Mouse (Mus musculus) spleen, postnatal 10 days (tissue): ENCODE results near the gene Cd200r3.

Experiments used
- DNase-seq, 2 experiments: peaks; one replicate each; pipeline ENCODE4 v3.0.0; 2021 to 2022; ENCODE audit warnings: low spot score in 2 of 2

The Cd200r3 gene

DNA sequence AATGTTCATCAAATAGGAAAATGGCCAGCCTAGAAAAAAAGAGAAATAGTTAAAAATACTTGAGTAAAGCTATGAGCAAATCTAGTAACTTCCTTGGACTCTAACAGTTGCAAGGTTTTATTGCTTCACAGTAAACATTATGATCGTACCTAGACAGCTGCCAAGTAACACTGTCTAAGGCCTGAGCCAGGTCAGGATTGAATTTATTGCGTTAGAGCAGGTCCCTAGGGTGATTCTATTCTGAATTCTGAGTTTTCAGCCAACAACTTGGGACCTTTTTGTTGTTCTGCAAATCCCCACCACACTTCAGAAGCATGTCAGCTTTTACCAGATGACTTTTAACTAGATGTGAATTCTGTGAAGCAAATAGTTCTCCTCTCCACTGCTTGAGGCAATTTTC is 87.3 kb downstream of the Cd200r3 start:
- no peak for DNase-seq
